Mouse (Mus musculus): ENCODE measurements around the gene Stim1.

DNA sequence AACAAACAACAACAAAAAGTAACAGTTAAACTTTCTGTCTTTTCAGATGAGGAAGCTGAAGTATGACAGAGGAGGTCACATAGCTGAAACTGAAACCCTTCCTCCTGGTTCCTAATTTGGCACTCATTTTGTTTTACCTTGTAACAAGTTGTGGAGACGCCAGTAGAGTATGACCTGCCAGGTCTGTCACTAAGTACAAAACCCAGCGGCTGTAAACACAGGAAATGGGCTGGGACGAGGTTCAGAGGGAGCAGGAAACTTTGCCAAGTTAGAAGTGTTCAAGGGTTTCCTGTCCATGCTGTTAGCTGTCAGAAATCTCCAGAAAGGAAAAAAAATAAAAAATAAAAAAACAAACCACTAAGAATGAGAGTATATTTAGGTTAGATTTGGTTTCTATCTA lies 70.3 kb downstream of the Stim1 start:
- no peak for TF ChIP-seq NANOG (IDR thresholded peaks at IDR 0.05; ENCODE audit: borderline replicate concordance, low read length)
- no peak for TF ChIP-seq CTCF (conservative IDR thresholded peaks at IDR 0.05; ENCODE audit: low read length)
